Mouse (Mus musculus) myocyte (in vitro differentiated cells): ENCODE measurements at regions not wholly inside any gene's neighbourhood (a gene's known extent, or its start where the extent isn't known, plus 50 kb on each side); places are given as distances from the start of the nearest gene placed in this dataset.
"Not testable (repeated sequence)": the region's sequence is repeated elsewhere in the genome, so short reads cannot be mapped to it uniquely, and the experiment has no call there.

Experiments used
- MAX ChIP-seq: IDR thresholded peaks from one replicate; pipeline ENCODE4 v1.6.1; 2011; ENCODE audit warnings: low read depth, mild to moderate bottlenecking, control low read depth
- MYOG ChIP-seq, 3 experiments: IDR thresholded peaks; one replicate each; pipeline ENCODE4 v1.6.1; 2011; ENCODE audit warnings: control low read depth in 2 of 3, low read depth in 2 of 3, mild to moderate bottlenecking in 2 of 3; ENCODE audit not compliant: insufficient read length in 2 of 3, control insufficient read depth in 1 of 3, insufficient read depth in 1 of 3
- POLR2A ChIP-seq: IDR thresholded peaks from one replicate; pipeline ENCODE4 v1.6.1; 2011; ENCODE audit warnings: low read depth, mild to moderate bottlenecking, control low read depth, moderate library complexity; ENCODE audit not compliant: insufficient read length
- TCF12 ChIP-seq: IDR thresholded peaks from one replicate; pipeline ENCODE4 v1.6.1; 2011; ENCODE audit warnings: mild to moderate bottlenecking, control low read depth; ENCODE audit not compliant: poor library complexity, insufficient read depth, severe bottlenecking
- USF1 ChIP-seq: IDR thresholded peaks from one replicate; pipeline ENCODE4 v1.6.1; 2011; ENCODE audit warnings: low read depth, mild to moderate bottlenecking, control low read depth, moderate library complexity

DNA sequence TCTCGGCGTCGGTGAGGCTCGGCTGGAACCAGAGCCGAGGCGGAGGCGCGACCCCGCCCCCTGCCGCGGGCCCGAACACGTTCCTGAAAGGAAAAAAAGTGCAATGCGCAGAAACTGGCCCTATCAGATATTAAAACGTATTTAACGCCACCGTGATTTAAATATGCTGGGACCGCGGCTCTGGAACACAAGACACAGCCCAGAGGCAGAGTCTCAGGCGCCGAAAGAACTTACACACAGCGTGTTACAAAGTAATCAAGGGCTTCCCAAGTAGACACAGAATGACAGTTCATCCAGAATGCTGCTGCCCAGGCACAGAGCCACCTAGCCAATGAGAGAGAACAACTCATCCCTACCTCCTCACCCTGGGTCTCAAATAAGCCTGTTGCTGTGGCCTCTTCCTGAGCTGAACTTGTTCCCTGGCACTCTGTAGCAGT is 73.8 kb downstream of the Zxdb start:
- TF ChIP-seq USF1; POLR2A; TCF12; MYOG (IDR thresholded peaks at IDR 0.05; ENCODE audit: control insufficient read depth in 1 of 3, insufficient read depth in 1 of 3, insufficient read length in 2 of 3, low read depth in 2 of 3); MAX: not testable (repeated sequence)
